Mouse (Mus musculus) embryonic facial prominence, embryonic 15.5 days (tissue): Measurements from ENCODE around the gene Cln6. TPM values are rescaled to one million over a fixed set of nuclear protein-coding genes. Genes with fewer than 3 reads are reported as not detected.

ENCODE experiments used
- ATAC-seq: fragments of 200-750 bp; cut with Nextera tagmentation; 2 replicates; pipeline ENCODE4 v1.8.0; 2017; ENCODE audit warnings: low read depth, moderate TSS enrichment; ENCODE audit not compliant: insufficient number of reproducible peaks, low FRiP score, low TSS enrichment
- H3K27ac ChIP-seq: fragments of 300-500 bp; sonication (generic); replicated peaks from 2 replicates; pipeline ENCODE4 v1.5.1; 2015; ENCODE audit warnings: mild to moderate bottlenecking, inconsistent platforms
- H3K27me3 ChIP-seq: fragments of 300-500 bp; sonication (generic); 2 replicates; pipeline ENCODE4 v1.6.1; 2015; ENCODE audit warnings: inconsistent platforms
- H3K36me3 ChIP-seq: fragments of 300-500 bp; sonication (generic); 2 replicates; pipeline ENCODE4 v1.6.1; 2015; ENCODE audit warnings: mild to moderate bottlenecking, inconsistent platforms
- H3K4me1 ChIP-seq: fragments of 300-500 bp; sonication (generic); 2 replicates; pipeline ENCODE4 v1.6.1; 2015; ENCODE audit warnings: inconsistent platforms
- H3K4me2 ChIP-seq: fragments of 300-500 bp; sonication (generic); replicated peaks from 2 replicates; pipeline ENCODE4 v1.6.1; 2015; ENCODE audit warnings: mild to moderate bottlenecking, inconsistent platforms
- H3K4me3 ChIP-seq: fragments of 300-500 bp; sonication (generic); replicated peaks from 2 replicates; pipeline ENCODE4 v1.5.1; 2015; ENCODE audit warnings: mild to moderate bottlenecking, inconsistent platforms
- H3K9ac ChIP-seq: fragments of 300-500 bp; sonication (generic); 2 replicates; pipeline ENCODE4 v1.6.1; 2015; ENCODE audit warnings: inconsistent platforms
- H3K9me3 ChIP-seq: fragments of 300-500 bp; sonication (generic); replicated peaks from 2 replicates; pipeline ENCODE4 v1.6.1; 2016; ENCODE audit warnings: inconsistent platforms
- WGBS: fragments of 180-500 bp; shearing (Covaris S2); methylation state at CpG from one replicate; pipeline ENCODE4 v1.1.7; 2015; 5-methylcytosine and 5-hydroxymethylcytosine counted together
- polyA plus RNA-seq: library from polyadenylated mRNA; unstranded; fragments of >200 nt; fragmentation: Nextera tagmentation; extraction: Ambion mirVana; gene quantifications from 2 replicates; pipeline ENCODE4 v1.2.1, GENCODE M21; 2015

The Cln6 gene
- polyA plus RNA-seq, 1 experiment from 2014 or later, result 27.1 TPM

DNA sequence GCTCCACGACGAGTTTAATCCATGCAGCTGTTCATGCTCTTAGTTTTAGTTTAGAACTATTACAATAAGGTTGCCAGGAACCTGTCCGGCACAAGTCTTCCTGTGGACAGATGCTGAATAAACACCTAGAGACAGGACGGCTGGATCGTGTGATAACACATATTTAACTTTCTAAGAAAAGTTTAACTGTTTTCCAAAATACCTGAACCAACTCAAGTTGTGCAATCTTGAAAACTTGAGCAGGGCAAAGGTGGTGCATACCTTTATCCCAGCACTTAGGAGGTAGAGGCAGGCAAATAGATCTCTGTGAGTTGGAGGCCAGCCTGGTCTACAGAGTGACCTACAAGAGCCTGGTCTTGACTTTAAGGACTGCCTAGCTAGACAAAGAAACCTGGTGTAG, 3.7 kb upstream of the Cln6 start:
- no peaks in the 10 kb centered on the region for H3K9me3 ChIP-seq
- H3K4me2 ChIP-seq, result no peak overlapping the region
- H3K36me3 ChIP-seq, result no peaks in the 10 kb centered on the region
- peaks cover 19% of the 10 kb centered on the region for H3K4me1 ChIP-seq
- ATAC-seq, result no peak
- no peak overlapping the region for H3K4me3 ChIP-seq
- H3K27me3 ChIP-seq, result no peaks in the 10 kb centered on the region
- H3K9ac ChIP-seq, result no peak overlapping the region
- no peak overlapping the region for H3K27ac ChIP-seq
- 75% methylated on average over 5 of the region's 5 CpGs for WGBS

GRCm38 (mm10) chr9:62835705-62836446, 2.7 kb upstream of the Cln6 start:
- Histone ChIP-seq H3K36me3 (no peaks in the 10 kb centered on the region), H3K4me3 (no peak overlapping the region), H3K4me1 (peaks cover 28% of the 10 kb centered on the region), H3K27ac (no peak overlapping the region), H3K27me3 (no peaks in the 10 kb centered on the region), H3K9me3 (no peaks in the 10 kb centered on the region), H3K9ac (no peak overlapping the region), H3K4me2 (no peak overlapping the region)
- 51% methylated on average over 4 of the region's 4 CpGs for WGBS
- ATAC-seq, result no peak

DNA sequence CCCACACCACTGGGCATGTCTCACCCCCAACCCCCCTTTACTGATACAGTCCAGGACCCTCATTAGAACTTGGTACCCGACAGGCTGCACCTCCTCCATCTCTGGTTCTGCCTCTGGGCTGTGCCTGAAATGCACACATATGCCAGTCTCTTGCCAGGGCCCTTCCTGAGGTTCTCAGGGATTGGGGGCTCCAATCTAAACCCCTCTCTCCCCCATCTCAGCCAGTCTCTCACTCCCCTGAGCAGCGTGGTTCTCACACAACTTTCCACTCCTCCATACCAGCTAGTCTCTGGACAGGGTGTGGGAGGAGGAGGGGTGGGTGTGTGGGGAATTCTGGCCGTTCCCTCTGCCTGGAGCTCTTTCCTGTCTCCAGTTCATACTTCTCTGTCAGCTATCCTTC, 974 bp upstream of the Cln6 start:
- Histone ChIP-seq H3K36me3 (no peaks in the 10 kb centered on the region), H3K9me3 (no peaks in the 10 kb centered on the region), H3K4me2 (no peak overlapping the region), H3K27me3 (no peaks in the 10 kb centered on the region), H3K4me3 (no peak overlapping the region), H3K4me1 (peaks cover 28% of the 10 kb centered on the region), H3K9ac (no peak overlapping the region), H3K27ac (peak overlapping the region; percentile 82)
- ATAC-seq, result no peak
- 39% methylated on average over 3 of the region's 3 CpGs for WGBS

DNA sequence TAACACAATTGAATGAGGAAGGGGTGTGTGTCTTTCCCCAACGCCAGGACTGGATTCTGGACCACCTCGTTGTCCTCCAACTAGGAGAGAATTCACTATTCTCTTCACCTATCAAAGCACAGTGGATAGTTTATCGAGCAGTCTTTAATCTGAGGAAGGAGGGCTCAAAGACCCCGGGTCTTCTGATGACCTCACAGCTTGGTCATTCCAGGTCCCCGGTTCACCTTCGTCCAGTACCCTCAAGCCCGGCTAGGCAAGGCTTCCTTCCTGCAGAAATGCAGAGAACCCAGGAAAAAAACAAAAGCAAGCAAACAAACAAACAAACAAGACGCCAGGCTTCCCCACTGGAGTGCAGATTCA, 459 bp upstream of the Cln6 start:
- H3K4me2 ChIP-seq, result peak overlapping the region; percentile 82
- no peaks in the 10 kb centered on the region for H3K36me3 ChIP-seq
- no peak for ATAC-seq
- H3K9me3 ChIP-seq, result no peaks in the 10 kb centered on the region
- H3K4me3 ChIP-seq, result peak overlapping the region; percentile 71
- peak overlapping the region; percentile 82 for H3K27ac ChIP-seq
- H3K27me3 ChIP-seq, result no peaks in the 10 kb centered on the region
- WGBS, result 20% methylated on average over 8 of the region's 8 CpGs
- H3K9ac ChIP-seq, result no peak overlapping the region
- peaks cover 28% of the 10 kb centered on the region for H3K4me1 ChIP-seq

DNA sequence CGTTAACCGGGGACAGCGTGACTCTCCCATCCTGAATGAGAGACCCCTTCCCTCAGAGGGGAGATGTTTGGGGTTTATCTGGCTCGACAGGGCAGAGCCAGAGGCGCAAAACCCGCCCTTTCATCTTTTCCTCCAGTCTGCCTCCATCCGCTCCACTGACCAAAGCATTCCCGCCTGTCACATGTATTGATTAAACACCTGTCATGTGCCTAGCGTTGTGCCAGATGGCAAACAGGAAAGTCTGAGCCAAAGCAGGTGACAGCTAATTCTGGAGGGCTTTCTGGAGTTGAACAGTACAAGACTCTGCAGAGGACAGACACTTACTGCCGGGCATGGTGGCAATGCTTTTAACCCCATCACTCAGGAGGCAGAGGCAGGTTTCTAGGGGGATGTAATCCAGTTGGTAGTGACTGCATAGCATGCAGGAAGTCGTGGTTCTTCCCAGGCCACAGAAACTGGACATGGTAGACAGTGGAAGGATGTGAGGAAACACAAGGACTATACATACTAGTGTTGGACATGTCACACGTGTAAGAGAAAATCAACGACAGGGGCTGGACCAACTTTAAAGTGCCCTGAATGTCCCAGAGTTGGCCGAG, 686 bp downstream of the Cln6 start:
- peak overlapping the region; percentile 82 for H3K9ac ChIP-seq
- peak overlapping the region; percentile 94 for H3K27ac ChIP-seq
- H3K9me3 ChIP-seq, result no peaks in the 10 kb centered on the region
- no peaks in the 10 kb centered on the region for H3K27me3 ChIP-seq
- 11% methylated on average over 14 of the region's 14 CpGs for WGBS
- peak overlapping the region; percentile 82 for H3K4me2 ChIP-seq
- no peaks in the 10 kb centered on the region for H3K36me3 ChIP-seq
- peak; percentile 32; the same call in 1 of the 2 replicates for ATAC-seq
- H3K4me3 ChIP-seq, result peak overlapping the region; percentile 71
- peaks cover 28% of the 10 kb centered on the region for H3K4me1 ChIP-seq

- Histone ChIP-seq H3K27me3 (no peaks in the 10 kb centered on the region), H3K9ac (no peak overlapping the region), H3K27ac (no peak overlapping the region), H3K4me2 (no peak overlapping the region), H3K9me3 (no peaks in the 10 kb centered on the region), H3K4me3 (no peak overlapping the region), H3K4me1 (peaks cover 29% of the 10 kb centered on the region), H3K36me3 (0 out of 2 replicates have a peak, but pooled peaks cover 6% of the 10 kb centered on the region)
- 78% methylated on average over 10 of the region's 10 CpGs for WGBS
- ATAC-seq, result no peak
Observed at GRCm38 (mm10) chr9:62843356-62844024, 4.9 kb downstream of the Cln6 start.

- H3K4me1 ChIP-seq, result peaks cover 26% of the 10 kb centered on the region
- no peak for ATAC-seq
- H3K27ac ChIP-seq, result no peak overlapping the region
- 96% methylated on average over 5 of the region's 5 CpGs for WGBS
- peaks cover 12% of the 10 kb centered on the region for H3K36me3 ChIP-seq
- no peak overlapping the region for H3K9ac ChIP-seq
- H3K9me3 ChIP-seq, result no peaks in the 10 kb centered on the region
- no peak overlapping the region for H3K4me2 ChIP-seq
- no peak overlapping the region for H3K4me3 ChIP-seq
- no peaks in the 10 kb centered on the region for H3K27me3 ChIP-seq
Observed at GRCm38 (mm10) chr9:62844461-62844860, 5.9 kb downstream of the Cln6 start.

DNA sequence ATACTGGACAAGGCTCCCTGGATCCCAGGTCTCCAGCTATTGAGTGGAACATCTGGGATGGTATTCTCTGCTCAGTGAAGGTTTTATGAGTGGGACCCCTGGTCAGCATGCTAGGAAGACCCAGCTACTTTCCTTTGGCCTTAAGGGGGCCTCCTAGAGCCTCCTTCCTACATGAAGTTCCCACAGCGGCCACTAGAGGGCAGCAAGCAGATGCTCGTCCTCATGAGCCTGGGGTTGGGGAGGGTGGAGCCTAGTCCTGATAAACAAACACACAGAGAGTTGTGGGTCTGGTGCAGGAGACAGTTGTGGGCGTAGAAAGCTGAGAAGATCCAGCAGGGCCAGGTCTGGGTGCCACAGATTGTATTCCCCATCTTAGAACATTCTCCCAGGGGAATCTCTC, 9.1 kb downstream of the Cln6 start:
- no peak overlapping the region for H3K4me2 ChIP-seq
- no peak overlapping the region for H3K9ac ChIP-seq
- H3K4me1 ChIP-seq, result peaks cover 12% of the 10 kb centered on the region
- H3K4me3 ChIP-seq, result no peak overlapping the region
- no peaks in the 10 kb centered on the region for H3K9me3 ChIP-seq
- no peaks in the 10 kb centered on the region for H3K27me3 ChIP-seq
- 1% methylated on average over 3 of the region's 3 CpGs for WGBS
- no peak overlapping the region for H3K27ac ChIP-seq
- H3K36me3 ChIP-seq, result peaks cover 26% of the 10 kb centered on the region
- no peak for ATAC-seq

- Histone ChIP-seq H3K9me3 (no peaks in the 10 kb centered on the region), H3K27me3 (no peaks in the 10 kb centered on the region), H3K4me3 (no peak overlapping the region), H3K27ac (no peak overlapping the region), H3K36me3 (peaks cover 26% of the 10 kb centered on the region), H3K4me2 (no peak overlapping the region), H3K9ac (no peak overlapping the region), H3K4me1 (peaks cover 12% of the 10 kb centered on the region)
- WGBS, result 95% methylated on average over 3 of the region's 3 CpGs
- ATAC-seq, result no peak
Observed at GRCm38 (mm10) chr9:62848641-62849040, 10.1 kb downstream of the Cln6 start.

DNA sequence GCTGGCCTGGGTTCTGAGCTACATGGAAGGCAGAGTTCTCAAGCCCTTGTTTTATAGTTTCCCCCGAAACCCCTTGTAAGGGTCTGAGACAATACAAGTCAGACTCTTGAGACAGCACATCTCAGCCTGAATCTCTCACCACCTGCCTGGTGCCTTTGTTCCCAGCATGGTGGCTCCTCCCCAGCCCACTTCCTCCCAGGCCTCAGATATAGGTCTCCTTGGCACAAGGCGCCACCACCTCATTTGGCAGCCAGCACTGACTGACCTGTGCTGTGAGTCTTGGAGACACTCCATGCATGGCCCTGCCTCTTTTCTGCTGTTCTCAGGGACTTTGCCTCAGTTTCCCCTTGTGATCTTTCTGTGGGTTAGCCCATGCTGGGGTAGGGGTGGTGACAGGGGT, 13.0 kb downstream of the Cln6 start:
- Histone ChIP-seq H3K4me2 (no peak overlapping the region), H3K27ac (no peak overlapping the region), H3K9me3 (no peaks in the 10 kb centered on the region), H3K27me3 (no peaks in the 10 kb centered on the region), H3K4me3 (no peak overlapping the region), H3K36me3 (peaks cover 26% of the 10 kb centered on the region), H3K9ac (no peak overlapping the region), H3K4me1 (peaks cover 20% of the 10 kb centered on the region)
- ATAC-seq, result no peak
- WGBS, result 87% methylated on average over 2 of the region's 2 CpGs

- Histone ChIP-seq H3K27ac (no peak overlapping the region), H3K4me1 (peaks cover 30% of the 10 kb centered on the region), H3K27me3 (no peaks in the 10 kb centered on the region), H3K36me3 (peaks cover 14% of the 10 kb centered on the region), H3K4me3 (no peak overlapping the region), H3K9me3 (no peaks in the 10 kb centered on the region), H3K9ac (no peak overlapping the region), H3K4me2 (no peak overlapping the region)
- WGBS, result 36% methylated on average over 4 of the region's 4 CpGs
- ATAC-seq, result no peak
Observed at GRCm38 (mm10) chr9:62854483-62854882, 15.9 kb downstream of the Cln6 start.
